26 mouse cellular contexts compared by ENCODE assay signal in genomic region chr11:89914577-89914976, GRCm38 (mm10).
A peak's percentile ranks its signal among the peaks of the same experiment; 100 is the strongest.
DNase-seq lines count a peak whose midpoint lies in the region; ATAC-seq and TF ChIP-seq lines count a peak whose summit lies in the region.
"Had no signal": no experiment of that assay in that cellular context is flagged by ENCODE, and none has a peak within 500 bp of the region (broad histone marks: within the 10 kb centered on the region; RNA-seq: fewer than 3 reads in every experiment).

No protein-coding gene starts in this region.

- no peak for TF ChIP-seq CTCF in kidney, adult 2 months (conservative IDR thresholded peaks at IDR 0.05; ENCODE audit: insufficient read depth, insufficient read length, low read depth, low read length)
- no peak for TF ChIP-seq CTCF in MEL (IDR thresholded peaks at IDR 0.05 in 2 of 3, conservative IDR thresholded peaks at IDR 0.05 in 1 of 3; ENCODE audit: control insufficient read depth in 1 of 3, insufficient read depth in 1 of 3, low read depth in 2 of 3, low read length in 3 of 3, poor library complexity in 1 of 3, severe bottlenecking in 1 of 3)

- ATAC-seq in kidney, embryonic 16.5 days (ENCODE audit: low FRiP score, low TSS enrichment): no peak
- ATAC-seq in intestine, embryonic 16.5 days: peak; percentile 98
- ATAC-seq: forebrain, embryonic 15.5 days had no signal

- WGBS in kidney, adult 2 months: 44% methylated on average over 2 of the region's 2 CpGs
- 66% methylated on average over 2 of the region's 2 CpGs for WGBS in kidney, embryonic 16.5 days
- 46% methylated on average over 2 of the region's 2 CpGs for WGBS in intestine, embryonic 16.5 days

- no peak for TF ChIP-seq EP300 in MEL (IDR thresholded peaks at IDR 0.05; ENCODE audit: low read depth in 1 of 2, low read length in 2 of 2)

- H3K79me2 ChIP-seq in MEL (ENCODE audit: control insufficient read depth, insufficient read depth, low read length, poor library complexity): no peaks in the 10 kb centered on the region

- H3K4me1 ChIP-seq in kidney, adult 2 months (ENCODE audit: control insufficient read depth, insufficient read depth, low read length): no peaks in the 10 kb centered on the region
- H3K4me1 ChIP-seq in kidney, embryonic 16.5 days (ENCODE audit: insufficient read depth, low read length): no peaks in the 10 kb centered on the region
- H3K4me1 ChIP-seq in MEL (ENCODE audit: control insufficient read depth in 1 of 2, insufficient read depth in 2 of 2, low read length in 2 of 2): no peaks in the 10 kb centered on the region; a peak in 1 of 4 replicates
- no peaks in the 10 kb centered on the region for H3K4me1 ChIP-seq in intestine, embryonic 16.5 days (ENCODE audit: control insufficient read depth, insufficient read depth, low read length)
- H3K4me1 ChIP-seq: embryonic facial prominence, embryonic 10.5 days; embryonic facial prominence, embryonic 13.5 days; forebrain, embryonic 12.5 days; forebrain, embryonic 15.5 days; hindbrain, embryonic 12.5 days; hindbrain, embryonic 15.5 days had no signal

- H3K9ac ChIP-seq in kidney, embryonic 16.5 days (replicated peaks; ENCODE audit: low read length): no peak overlapping the region
- no peak overlapping the region for H3K9ac ChIP-seq in MEL (ENCODE audit: control insufficient read depth, low read depth, low read length, poor library complexity, severe bottlenecking)
- no peak overlapping the region for H3K9ac ChIP-seq in intestine, embryonic 16.5 days (ENCODE audit: low read depth, low read length)
- H3K9ac ChIP-seq: embryonic facial prominence, embryonic 13.5 days; forebrain, embryonic 12.5 days; forebrain, embryonic 15.5 days; heart, embryonic 13.5 days; hindbrain, embryonic 12.5 days; hindbrain, embryonic 15.5 days had no signal

- no peak overlapping the region for H3K4me3 ChIP-seq in kidney, adult 2 months (ENCODE audit: insufficient read depth, low read depth, low read length)
- H3K4me3 ChIP-seq in kidney, embryonic 16.5 days (ENCODE audit: low read length): no peak overlapping the region
- no peak overlapping the region for H3K4me3 ChIP-seq in MEL (ENCODE audit: control insufficient read depth in 1 of 2, insufficient read depth in 1 of 2, low read depth in 2 of 2, low read length in 2 of 2)
- H3K4me3 ChIP-seq in intestine, embryonic 16.5 days (ENCODE audit: low read length): no peak overlapping the region
- H3K4me3 ChIP-seq: embryonic facial prominence, embryonic 10.5 days; embryonic facial prominence, embryonic 13.5 days; erythroblast, embryonic 14.5 days; forebrain, embryonic 12.5 days; forebrain, embryonic 15.5 days; heart, adult 2 months; heart, embryonic 10.5 days; heart, embryonic 13.5 days; hindbrain, embryonic 12.5 days; hindbrain, embryonic 15.5 days had no signal

- H3K9me3 ChIP-seq in kidney, embryonic 16.5 days (ENCODE audit: low read length): no peaks in the 10 kb centered on the region
- H3K9me3 ChIP-seq in MEL (replicated peaks; ENCODE audit: insufficient read depth, low read length): no peaks in the 10 kb centered on the region
- H3K9me3 ChIP-seq in intestine, embryonic 16.5 days (ENCODE audit: control insufficient read depth, low read length): no peaks in the 10 kb centered on the region
- H3K9me3 ChIP-seq: embryonic facial prominence, embryonic 10.5 days; embryonic facial prominence, embryonic 13.5 days; forebrain, embryonic 12.5 days; forebrain, embryonic 15.5 days; G1E; heart, embryonic 10.5 days; heart, embryonic 13.5 days; hindbrain, embryonic 12.5 days; hindbrain, embryonic 15.5 days had no signal

- no peak for TF ChIP-seq RAD21 in MEL (IDR thresholded peaks at IDR 0.05; ENCODE audit: low read depth, low read length)

- no peaks in the 10 kb centered on the region for H3K36me3 ChIP-seq in kidney, adult 2 months (ENCODE audit: control insufficient read depth, insufficient read depth, low read length)
- H3K36me3 ChIP-seq in kidney, embryonic 16.5 days (ENCODE audit: insufficient read depth, low read length): no peaks in the 10 kb centered on the region
- peaks cover 0 to 6% of the 10 kb centered on the region in 2 experiments; a peak in 2 of 4 replicates for H3K36me3 ChIP-seq in MEL (ENCODE audit: control insufficient read depth in 1 of 2, insufficient read depth in 2 of 2, low read length in 2 of 2)
- no peaks in the 10 kb centered on the region for H3K36me3 ChIP-seq in intestine, embryonic 16.5 days (ENCODE audit: control insufficient read depth, insufficient read depth, low read length)
- H3K36me3 ChIP-seq: embryonic facial prominence, embryonic 10.5 days; embryonic facial prominence, embryonic 13.5 days; forebrain, embryonic 12.5 days; forebrain, embryonic 15.5 days; G1E; heart, embryonic 10.5 days; heart, embryonic 13.5 days; hindbrain, embryonic 12.5 days; hindbrain, embryonic 15.5 days had no signal

- TF ChIP-seq POLR2A in kidney, adult 2 months (IDR thresholded peaks at IDR 0.05; ENCODE audit: low read depth, low read length): no peak
- no peak for TF ChIP-seq POLR2A in MEL (IDR thresholded peaks at IDR 0.05; ENCODE audit: control insufficient read depth in 1 of 2, insufficient read depth in 1 of 2, low read depth in 1 of 2, low read length in 2 of 2, poor library complexity in 1 of 2)

- no peaks in the 10 kb centered on the region for H3K27me3 ChIP-seq in kidney, adult 2 months (replicated peaks; ENCODE audit: control insufficient read depth, insufficient read depth, low read length)
- H3K27me3 ChIP-seq in kidney, embryonic 16.5 days (ENCODE audit: insufficient read depth, low read length): no peaks in the 10 kb centered on the region
- no peaks in the 10 kb centered on the region for H3K27me3 ChIP-seq in MEL (ENCODE audit: control insufficient read depth in 1 of 2, insufficient read depth in 2 of 2, low read length in 2 of 2)
- no peaks in the 10 kb centered on the region for H3K27me3 ChIP-seq in intestine, embryonic 16.5 days (replicated peaks; ENCODE audit: control insufficient read depth, insufficient read depth, low read length)
- H3K27me3 ChIP-seq: embryonic facial prominence, embryonic 13.5 days; forebrain, embryonic 12.5 days; forebrain, embryonic 15.5 days; hindbrain, embryonic 12.5 days; hindbrain, embryonic 15.5 days had no signal

- peak; percentile 4 for DNase-seq in kidney, adult 2 months
- no peak for DNase-seq in MEL (ENCODE audit: low read depth, low spot score)
- peak; percentile 56 for DNase-seq in yolk sac, embryonic 10.5 days (ENCODE audit: low spot score)
- no peak for DNase-seq in urinary bladder, postnatal 25 days (ENCODE audit: low spot score)
- no peak for DNase-seq in cerebellum, adult 8-10 months
- DNase-seq: adrenal gland, adult 2 months; adrenal gland, postnatal 14 days; B cell, adult 2 months; cerebellum, adult 11-12 months; cerebellum, adult 9-10 months; cerebellum, postnatal 14 days; embryo, embryonic 11 days; gastrocnemius, postnatal 25 days; heart, adult 2 months had no signal

- H3K27ac ChIP-seq in kidney, adult 2 months (ENCODE audit: insufficient read depth, low read depth, low read length): no peak overlapping the region
- no peak overlapping the region for H3K27ac ChIP-seq in kidney, embryonic 16.5 days (ENCODE audit: low read length)
- H3K27ac ChIP-seq in MEL (ENCODE audit: control insufficient read depth, low read depth, low read length): no peak overlapping the region
- no peak overlapping the region for H3K27ac ChIP-seq in intestine, embryonic 16.5 days (ENCODE audit: low read length)
- H3K27ac ChIP-seq: embryonic facial prominence, embryonic 10.5 days; embryonic facial prominence, embryonic 13.5 days; forebrain, embryonic 12.5 days; forebrain, embryonic 15.5 days; heart, adult 2 months; heart, embryonic 10.5 days; heart, embryonic 13.5 days; hindbrain, embryonic 12.5 days; hindbrain, embryonic 15.5 days had no signal

- no peak overlapping the region for H3K4me2 ChIP-seq in kidney, embryonic 16.5 days (replicated peaks; ENCODE audit: low read depth, low read length)
- H3K4me2 ChIP-seq in intestine, embryonic 16.5 days (ENCODE audit: low read depth, low read length): no peak overlapping the region
- H3K4me2 ChIP-seq: embryonic facial prominence, embryonic 13.5 days; forebrain, embryonic 12.5 days; forebrain, embryonic 15.5 days; heart, embryonic 13.5 days; hindbrain, embryonic 12.5 days; hindbrain, embryonic 15.5 days had no signal

TF ChIP-seq in MEL, 35 proteins besides CTCF, POLR2A, EP300 and RAD21:
- TF ChIP-seq NRF1 (IDR thresholded peaks at IDR 0.05; ENCODE audit: insufficient read depth, low read depth, low read length, poor library complexity, severe bottlenecking): no peak
- TF ChIP-seq GATA1 (IDR thresholded peaks at IDR 0.05; ENCODE audit: low read depth, low read length): peak; percentile 44; the same call in 1 of the 2 replicates
- TF ChIP-seq RCOR1 (IDR thresholded peaks at IDR 0.05; ENCODE audit: low read depth, low read length): peak; percentile 91
TF ChIP-seq in MEL: peak in this region for 2.

Comparison
In these comparisons a context has a peak if more than half of its experiments do, and no peak if none do; other contexts are left out.
1. DNase-seq: peak in kidney, adult 2 months (single experiment) and yolk sac, embryonic 10.5 days (single experiment); none in MEL (single experiment), urinary bladder, postnatal 25 days (single experiment) and cerebellum, adult 8-10 months (single experiment).